Mouse (Mus musculus): ENCODE data around the gene Sugp2. TPM values are rescaled to one million over a fixed set of nuclear protein-coding genes. Genes with fewer than 3 reads are reported as not detected.
A peak's percentile ranks its signal among the peaks of the same experiment; 100 is the strongest.

Sugp2 gene
- 28.1 and 31.7 TPM in 2 replicates for polyA plus RNA-seq (2014; fragmentation: Nextera tagmentation; extraction: Ambion mirVana)

- Histone ChIP-seq H3K27ac (ENCODE audit: low read depth) (peak within 1 kb of the TSS; percentile 95), H3K4me1 (replicated peaks; ENCODE audit: control insufficient read depth, insufficient read depth, low read length) (peaks cover 19% of the 10 kb centered on the region), H3K36me3 (ENCODE audit: control insufficient read depth, insufficient read depth, low read length) (peaks cover 48% of the 10 kb centered on the region), H3K9ac (ENCODE audit: low read length) (peak within 1 kb of the TSS; percentile 83), H3K9me3 (ENCODE audit: control insufficient read depth, low read length) (no peaks in the 10 kb centered on the region), H3K27me3 (replicated peaks; ENCODE audit: control insufficient read depth, insufficient read depth, low read length) (no peaks in the 10 kb centered on the region), H3K4me3 (ENCODE audit: low read depth, low read length) (peak within 1 kb of the TSS; percentile 87), H3K4me2 (ENCODE audit: low read length) (peak within 1 kb of the TSS; percentile 90)
- WGBS = under 1% methylated on average over 67 of the region's 67 CpGs
- DNase-seq (ENCODE audit: low spot score) (peak; percentile 99), ATAC-seq (replicated peaks; ENCODE audit: low FRiP score, low TSS enrichment, low read depth) (peak; percentile 93)
Observed at GRCm38 (mm10) chr8:70234080-70234780, at the start of gene Sugp2, which contains the start of gene Armc6. Gene Sugp2, plus strand, starts transcription at chr8:70234226. Gene Armc6, minus strand, starts transcription at chr8:70234466.

GRCm38 (mm10) chr8:70188707-70189106 is 45.3 kb upstream of the Sugp2 start:
- DNase-seq (ENCODE audit: low spot score) (no peak), ATAC-seq (replicated peaks; ENCODE audit: low FRiP score, low TSS enrichment, low read depth) (no peak)
- Histone ChIP-seq H3K27ac (ENCODE audit: low read depth) (no peak overlapping the region), H3K9me3 (ENCODE audit: control insufficient read depth, low read length) (no peaks in the 10 kb centered on the region), H3K27me3 (replicated peaks; ENCODE audit: control insufficient read depth, insufficient read depth, low read length) (no peaks in the 10 kb centered on the region), H3K4me3 (ENCODE audit: low read depth, low read length) (no peak overlapping the region), H3K9ac (ENCODE audit: low read length) (no peak overlapping the region), H3K4me2 (ENCODE audit: low read length) (no peak overlapping the region), H3K4me1 (replicated peaks; ENCODE audit: control insufficient read depth, insufficient read depth, low read length) (no peaks in the 10 kb centered on the region), H3K36me3 (ENCODE audit: control insufficient read depth, insufficient read depth, low read length) (peaks cover 3% of the 10 kb centered on the region; the same call in 1 of the 2 replicates)
- 61% methylated on average over 7 of the region's 7 CpGs for WGBS

GRCm38 (mm10) chr8:70193238-70193637 is 40.8 kb upstream of the Sugp2 start:
- ATAC-seq (replicated peaks; ENCODE audit: low FRiP score, low TSS enrichment, low read depth) (no peak), DNase-seq (ENCODE audit: low spot score) (no peak)
- no peak overlapping the region for H3K27ac ChIP-seq (ENCODE audit: low read depth)
- WGBS = 67% methylated on average over 5 of the region's 5 CpGs
- no peaks in the 10 kb centered on the region for H3K9me3 ChIP-seq (ENCODE audit: control insufficient read depth, low read length)
- no peaks in the 10 kb centered on the region for H3K4me1 ChIP-seq (replicated peaks; ENCODE audit: control insufficient read depth, insufficient read depth, low read length)
- no peaks in the 10 kb centered on the region for H3K27me3 ChIP-seq (replicated peaks; ENCODE audit: control insufficient read depth, insufficient read depth, low read length)
- 0 out of 2 replicates have a peak, but pooled peaks cover 3% of the 10 kb centered on the region for H3K36me3 ChIP-seq (ENCODE audit: control insufficient read depth, insufficient read depth, low read length)
- H3K4me2 ChIP-seq (ENCODE audit: low read length) = no peak overlapping the region
- H3K4me3 ChIP-seq (ENCODE audit: low read depth, low read length) = no peak overlapping the region
- no peak overlapping the region for H3K9ac ChIP-seq (ENCODE audit: low read length)

GRCm38 (mm10) chr8:70194191-70194590 is 39.8 kb upstream of the Sugp2 start:
- Histone ChIP-seq H3K9ac (ENCODE audit: low read length) (no peak overlapping the region), H3K27me3 (replicated peaks; ENCODE audit: control insufficient read depth, insufficient read depth, low read length) (no peaks in the 10 kb centered on the region), H3K4me3 (ENCODE audit: low read depth, low read length) (no peak overlapping the region), H3K27ac (ENCODE audit: low read depth) (no peak overlapping the region), H3K4me1 (replicated peaks; ENCODE audit: control insufficient read depth, insufficient read depth, low read length) (no peaks in the 10 kb centered on the region), H3K9me3 (ENCODE audit: control insufficient read depth, low read length) (no peaks in the 10 kb centered on the region), H3K4me2 (ENCODE audit: low read length) (no peak overlapping the region), H3K36me3 (ENCODE audit: control insufficient read depth, insufficient read depth, low read length) (0 out of 2 replicates have a peak, but pooled peaks cover 3% of the 10 kb centered on the region)
- ATAC-seq (replicated peaks; ENCODE audit: low FRiP score, low TSS enrichment, low read depth) (no peak), DNase-seq (ENCODE audit: low spot score) (no peak)
- 75% methylated on average over 3 of the region's 3 CpGs for WGBS

GRCm38 (mm10) chr8:70195762-70196161 is 38.3 kb upstream of the Sugp2 start:
- ATAC-seq (replicated peaks; ENCODE audit: low FRiP score, low TSS enrichment, low read depth) (no peak), DNase-seq (ENCODE audit: low spot score) (no peak)
- Histone ChIP-seq H3K4me3 (ENCODE audit: low read depth, low read length) (no peak overlapping the region), H3K4me2 (ENCODE audit: low read length) (no peak overlapping the region), H3K27ac (ENCODE audit: low read depth) (no peak overlapping the region), H3K4me1 (replicated peaks; ENCODE audit: control insufficient read depth, insufficient read depth, low read length) (0 out of 2 replicates have a peak, but pooled peaks cover 7% of the 10 kb centered on the region), H3K9me3 (ENCODE audit: control insufficient read depth, low read length) (no peaks in the 10 kb centered on the region), H3K36me3 (ENCODE audit: control insufficient read depth, insufficient read depth, low read length) (0 out of 2 replicates have a peak, but pooled peaks cover 3% of the 10 kb centered on the region), H3K27me3 (replicated peaks; ENCODE audit: control insufficient read depth, insufficient read depth, low read length) (no peaks in the 10 kb centered on the region), H3K9ac (ENCODE audit: low read length) (no peak overlapping the region)
- 75% methylated on average over 2 of the region's 2 CpGs for WGBS

GRCm38 (mm10) chr8:70197603-70198002 is 36.4 kb upstream of the Sugp2 start:
- 50% methylated on average over 7 of the region's 7 CpGs for WGBS
- no peak for ATAC-seq (replicated peaks; ENCODE audit: low FRiP score, low TSS enrichment, low read depth)

GRCm38 (mm10) chr8:70200098-70200681 is 33.8 kb upstream of the Sugp2 start:
- H3K4me2 ChIP-seq (ENCODE audit: low read length) = no peak overlapping the region
- ATAC-seq (replicated peaks; ENCODE audit: low FRiP score, low TSS enrichment, low read depth) (0 out of 2 replicates have a peak, but pooled peaks have one; percentile 34), DNase-seq (ENCODE audit: low spot score) (no peak)
- H3K27ac ChIP-seq (ENCODE audit: low read depth) = no peak overlapping the region
- H3K4me3 ChIP-seq (ENCODE audit: low read depth, low read length) = no peak overlapping the region
- no peaks in the 10 kb centered on the region for H3K27me3 ChIP-seq (replicated peaks; ENCODE audit: control insufficient read depth, insufficient read depth, low read length)
- no peak overlapping the region for H3K9ac ChIP-seq (ENCODE audit: low read length)
- no peaks in the 10 kb centered on the region for H3K36me3 ChIP-seq (ENCODE audit: control insufficient read depth, insufficient read depth, low read length)
- H3K4me1 ChIP-seq (replicated peaks; ENCODE audit: control insufficient read depth, insufficient read depth, low read length) = 0 out of 2 replicates have a peak, but pooled peaks cover 7% of the 10 kb centered on the region
- no peaks in the 10 kb centered on the region for H3K9me3 ChIP-seq (ENCODE audit: control insufficient read depth, low read length)
- 55% methylated on average over 5 of the region's 5 CpGs for WGBS

More at GRCm38 (mm10) chr8:70197603-70198002, 36.4 kb upstream of the Sugp2 start:
- 0 out of 2 replicates have a peak, but pooled peaks cover 7% of the 10 kb centered on the region for H3K4me1 ChIP-seq (replicated peaks; ENCODE audit: control insufficient read depth, insufficient read depth, low read length)
- no peaks in the 10 kb centered on the region for H3K27me3 ChIP-seq (replicated peaks; ENCODE audit: control insufficient read depth, insufficient read depth, low read length)
- H3K9me3 ChIP-seq (ENCODE audit: control insufficient read depth, low read length) = no peaks in the 10 kb centered on the region
- DNase-seq (ENCODE audit: low spot score) = no peak
- H3K27ac ChIP-seq (ENCODE audit: low read depth) = no peak overlapping the region
- H3K4me3 ChIP-seq (ENCODE audit: low read depth, low read length) = no peak overlapping the region
- no peak overlapping the region for H3K9ac ChIP-seq (ENCODE audit: low read length)
- no peak overlapping the region for H3K4me2 ChIP-seq (ENCODE audit: low read length)
- H3K36me3 ChIP-seq (ENCODE audit: control insufficient read depth, insufficient read depth, low read length) = no peaks in the 10 kb centered on the region

GRCm38 (mm10) chr8:70201417-70201816 is 32.6 kb upstream of the Sugp2 start:
- H3K27ac ChIP-seq (ENCODE audit: low read depth) = no peak overlapping the region
- ATAC-seq (replicated peaks; ENCODE audit: low FRiP score, low TSS enrichment, low read depth) = no peak
- no peaks in the 10 kb centered on the region for H3K36me3 ChIP-seq (ENCODE audit: control insufficient read depth, insufficient read depth, low read length)
- no peaks in the 10 kb centered on the region for H3K27me3 ChIP-seq (replicated peaks; ENCODE audit: control insufficient read depth, insufficient read depth, low read length)
- H3K9ac ChIP-seq (ENCODE audit: low read length) = no peak overlapping the region
- no peak overlapping the region for H3K4me3 ChIP-seq (ENCODE audit: low read depth, low read length)
- H3K9me3 ChIP-seq (ENCODE audit: control insufficient read depth, low read length) = no peaks in the 10 kb centered on the region
- H3K4me1 ChIP-seq (replicated peaks; ENCODE audit: control insufficient read depth, insufficient read depth, low read length) = 0 out of 2 replicates have a peak, but pooled peaks cover 7% of the 10 kb centered on the region
- H3K4me2 ChIP-seq (ENCODE audit: low read length) = no peak overlapping the region
- WGBS = 73% methylated on average over 3 of the region's 3 CpGs
- DNase-seq (ENCODE audit: low spot score) = no peak

All from intestine, embryonic 14.5 days (tissue).